Mouse (Mus musculus): Measurements from ENCODE around the gene Gm21293. TPM values are rescaled to one million over a fixed set of nuclear protein-coding genes. Genes with fewer than 3 reads are reported as not detected.
"Not testable (repeated sequence)": the region's sequence is repeated elsewhere in the genome, so short reads cannot be mapped to it uniquely, and the experiment has no call there.

Gene Gm21293
- polyA plus RNA-seq (2012; rRNA removed), result not detected in 2 replicates

DNA sequence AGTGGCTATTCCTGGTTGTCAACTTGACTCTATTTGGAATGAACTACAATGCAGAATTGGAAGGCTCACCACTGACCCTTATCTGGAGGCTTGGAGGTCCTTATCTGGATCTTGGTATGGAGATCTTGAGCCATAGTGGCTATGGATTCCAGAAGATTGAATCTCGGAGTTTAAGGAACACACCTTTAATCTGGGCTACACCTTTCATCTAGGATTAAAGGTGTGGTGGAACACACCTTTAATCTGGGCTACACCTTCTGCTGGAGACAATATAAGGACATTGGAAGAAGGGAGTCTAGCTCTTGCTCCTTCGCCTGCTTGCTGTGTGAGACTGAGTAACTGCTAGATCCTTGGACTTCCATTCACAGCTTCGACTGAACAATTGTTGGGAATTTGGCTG, at the start of gene Gm21293:
Gene Gm21293 (plus strand): TSS at position 301 of the 400 bp plus-strand sequence.
- WGBS, result no CpG with 5 or more reads among the region's 3 CpGs
- not testable (repeated sequence) for DNase-seq (ENCODE audit: low read depth, low spot score)

DNA sequence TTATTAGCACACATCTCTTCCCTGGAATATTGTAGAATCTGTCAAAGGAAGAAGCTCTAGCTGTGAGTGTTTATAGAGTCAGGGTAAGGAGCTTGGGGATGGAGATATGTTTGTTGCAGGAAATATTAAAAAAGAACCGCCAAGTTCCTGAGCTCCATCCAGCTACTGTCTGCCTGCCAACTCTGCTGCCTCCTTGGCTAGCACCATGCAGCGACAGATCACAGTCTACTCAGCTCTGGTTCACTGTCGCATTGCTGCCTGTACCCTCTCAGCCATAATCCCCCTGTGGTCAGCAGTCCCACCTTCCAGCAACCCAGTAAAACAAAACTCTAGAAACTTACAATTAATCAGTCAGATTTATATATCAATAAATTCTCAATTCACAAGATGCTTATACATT, 32.7 kb upstream of the Gm21293 start:
- no peak for DNase-seq (ENCODE audit: low read depth, low spot score)
- whole genome bisulfite sequencing, result 62% methylated on average over 3 of the region's 3 CpGs

DNA sequence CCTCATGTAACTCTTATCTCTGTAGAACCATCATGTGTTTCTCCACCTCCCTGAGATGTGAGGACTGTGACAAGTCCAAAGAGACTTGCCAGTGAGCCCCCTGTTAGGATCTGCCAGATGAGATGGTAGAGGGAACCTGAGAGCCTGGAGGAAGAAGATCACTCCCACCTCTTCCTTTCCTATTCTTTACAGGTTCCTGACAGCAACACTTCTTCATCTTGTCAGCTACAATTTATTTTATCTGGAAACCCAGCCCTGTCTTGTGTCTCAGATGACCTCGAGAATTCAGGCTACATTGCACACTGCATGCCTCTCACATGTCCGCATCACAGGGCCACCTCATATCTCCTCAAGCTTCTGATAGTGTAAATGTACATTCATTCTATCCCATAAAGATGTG, 24.5 kb upstream of the Gm21293 start:
- WGBS, result 62% methylated on average over 2 of the region's 2 CpGs
- DNase-seq (ENCODE audit: low read depth, low spot score), result no peak

DNA sequence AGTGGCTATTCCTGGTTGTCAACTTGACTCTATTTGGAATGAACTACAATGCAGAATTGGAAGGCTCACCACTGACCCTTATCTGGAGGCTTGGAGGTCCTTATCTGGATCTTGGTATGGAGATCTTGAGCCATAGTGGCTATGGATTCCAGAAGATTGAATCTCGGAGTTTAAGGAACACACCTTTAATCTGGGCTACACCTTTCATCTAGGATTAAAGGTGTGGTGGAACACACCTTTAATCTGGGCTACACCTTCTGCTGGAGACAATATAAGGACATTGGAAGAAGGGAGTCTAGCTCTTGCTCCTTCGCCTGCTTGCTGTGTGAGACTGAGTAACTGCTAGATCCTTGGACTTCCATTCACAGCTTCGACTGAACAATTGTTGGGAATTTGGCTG, 8.4 kb downstream of the Gm21293 start, which contains the start of gene Gm6763:
Gene Gm6763 (plus strand): TSS at position 301 of the 400 bp plus-strand sequence.
- no CpG with 5 or more reads among the region's 3 CpGs for WGBS
- not testable (repeated sequence) for DNase-seq (ENCODE audit: low read depth, low spot score)

DNA sequence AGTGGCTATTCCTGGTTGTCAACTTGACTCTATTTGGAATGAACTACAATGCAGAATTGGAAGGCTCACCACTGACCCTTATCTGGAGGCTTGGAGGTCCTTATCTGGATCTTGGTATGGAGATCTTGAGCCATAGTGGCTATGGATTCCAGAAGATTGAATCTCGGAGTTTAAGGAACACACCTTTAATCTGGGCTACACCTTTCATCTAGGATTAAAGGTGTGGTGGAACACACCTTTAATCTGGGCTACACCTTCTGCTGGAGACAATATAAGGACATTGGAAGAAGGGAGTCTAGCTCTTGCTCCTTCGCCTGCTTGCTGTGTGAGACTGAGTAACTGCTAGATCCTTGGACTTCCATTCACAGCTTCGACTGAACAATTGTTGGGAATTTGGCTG, 16.9 kb downstream of the Gm21293 start, which contains the start of gene Gm8764:
Gene Gm8764 (plus strand): TSS at position 301 of the 400 bp plus-strand sequence.
- no CpG with 5 or more reads among the region's 3 CpGs for WGBS
- not testable (repeated sequence) for DNase-seq (ENCODE audit: low read depth, low spot score)

DNA sequence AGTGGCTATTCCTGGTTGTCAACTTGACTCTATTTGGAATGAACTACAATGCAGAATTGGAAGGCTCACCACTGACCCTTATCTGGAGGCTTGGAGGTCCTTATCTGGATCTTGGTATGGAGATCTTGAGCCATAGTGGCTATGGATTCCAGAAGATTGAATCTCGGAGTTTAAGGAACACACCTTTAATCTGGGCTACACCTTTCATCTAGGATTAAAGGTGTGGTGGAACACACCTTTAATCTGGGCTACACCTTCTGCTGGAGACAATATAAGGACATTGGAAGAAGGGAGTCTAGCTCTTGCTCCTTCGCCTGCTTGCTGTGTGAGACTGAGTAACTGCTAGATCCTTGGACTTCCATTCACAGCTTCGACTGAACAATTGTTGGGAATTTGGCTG, 25.4 kb downstream of the Gm21293 start, which contains the start of gene Gm21304:
Gene Gm21304 (plus strand): TSS at position 301 of the 400 bp plus-strand sequence.
- not testable (repeated sequence) for DNase-seq (ENCODE audit: low read depth, low spot score)
- no CpG with 5 or more reads among the region's 3 CpGs for WGBS

DNA sequence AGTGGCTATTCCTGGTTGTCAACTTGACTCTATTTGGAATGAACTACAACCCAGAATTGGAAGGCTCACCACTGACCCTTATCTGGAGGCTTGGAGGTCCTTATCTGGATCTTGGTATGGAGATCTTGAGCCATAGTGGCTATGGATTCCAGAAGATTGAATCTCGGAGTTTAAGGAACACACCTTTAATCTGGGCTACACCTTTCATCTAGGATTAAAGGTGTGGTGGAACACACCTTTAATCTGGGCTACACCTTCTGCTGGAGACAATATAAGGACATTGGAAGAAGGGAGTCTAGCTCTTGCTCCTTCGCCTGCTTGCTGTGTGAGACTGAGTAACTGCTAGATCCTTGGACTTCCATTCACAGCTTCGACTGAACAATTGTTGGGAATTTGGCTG, 33.9 kb downstream of the Gm21293 start, which contains the start of gene Gm21312:
Gene Gm21312 (plus strand): TSS at position 301 of the 400 bp plus-strand sequence.
- DNase-seq (ENCODE audit: low read depth, low spot score), result not testable (repeated sequence)
- no CpG with 5 or more reads among the region's 3 CpGs for WGBS

DNA sequence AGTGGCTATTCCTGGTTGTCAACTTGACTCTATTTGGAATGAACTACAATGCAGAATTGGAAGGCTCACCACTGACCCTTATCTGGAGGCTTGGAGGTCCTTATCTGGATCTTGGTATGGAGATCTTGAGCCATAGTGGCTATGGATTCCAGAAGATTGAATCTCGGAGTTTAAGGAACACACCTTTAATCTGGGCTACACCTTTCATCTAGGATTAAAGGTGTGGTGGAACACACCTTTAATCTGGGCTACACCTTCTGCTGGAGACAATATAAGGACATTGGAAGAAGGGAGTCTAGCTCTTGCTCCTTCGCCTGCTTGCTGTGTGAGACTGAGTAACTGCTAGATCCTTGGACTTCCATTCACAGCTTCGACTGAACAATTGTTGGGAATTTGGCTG, 42.4 kb downstream of the Gm21293 start, which contains the start of gene Gm20765:
Gene Gm20765 (plus strand): TSS at position 301 of the 400 bp plus-strand sequence.
- WGBS, result no CpG with 5 or more reads among the region's 3 CpGs

DNA sequence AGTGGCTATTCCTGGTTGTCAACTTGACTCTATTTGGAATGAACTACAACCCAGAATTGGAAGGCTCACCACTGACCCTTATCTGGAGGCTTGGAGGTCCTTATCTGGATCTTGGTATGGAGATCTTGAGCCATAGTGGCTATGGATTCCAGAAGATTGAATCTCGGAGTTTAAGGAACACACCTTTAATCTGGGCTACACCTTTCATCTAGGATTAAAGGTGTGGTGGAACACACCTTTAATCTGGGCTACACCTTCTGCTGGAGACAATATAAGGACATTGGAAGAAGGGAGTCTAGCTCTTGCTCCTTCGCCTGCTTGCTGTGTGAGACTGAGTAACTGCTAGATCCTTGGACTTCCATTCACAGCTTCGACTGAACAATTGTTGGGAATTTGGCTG, 51.0 kb downstream of the Gm21293 start, which contains the start of gene Gm4340:
Gene Gm4340 (plus strand): TSS at position 301 of the 400 bp plus-strand sequence.
- no CpG with 5 or more reads among the region's 3 CpGs for WGBS

More for the DNA sequence above, 42.4 kb downstream of the Gm21293 start, which contains the start of gene Gm20765:
- not testable (repeated sequence) for DNase-seq (ENCODE audit: low read depth, low spot score)

More for the DNA sequence above, 51.0 kb downstream of the Gm21293 start, which contains the start of gene Gm4340:
- not testable (repeated sequence) for DNase-seq (ENCODE audit: low read depth, low spot score)

Other genes starting within 250 kb of the Gm21293 start
- gene Gm6763, start 8.5 kb downstream of the Gm21293 start, polyA plus RNA-seq (2012; rRNA removed), result not detected in 2 replicates
- not detected in 2 replicates for gene Gm8764, start 17.0 kb downstream of the Gm21293 start, polyA plus RNA-seq (2012; rRNA removed)
- gene Gm21304, start 25.5 kb downstream of the Gm21293 start, polyA plus RNA-seq (2012; rRNA removed), result not detected in 2 replicates
- not detected in 2 replicates for gene Gm21312, start 34.0 kb downstream of the Gm21293 start, polyA plus RNA-seq (2012; rRNA removed)
- gene Gm20765, start 42.5 kb downstream of the Gm21293 start, polyA plus RNA-seq (2012; rRNA removed), result not detected in 2 replicates
- gene Gm4340, start 51.1 kb downstream of the Gm21293 start, polyA plus RNA-seq (2012; rRNA removed), result not detected in 2 replicates

Measured in large intestine, adult 2 months (tissue).